Mouse (Mus musculus) left cerebral cortex, postnatal 25 days (tissue): ENCODE measurements around the gene Hinfp. TPM values are rescaled to one million over a fixed set of nuclear protein-coding genes. Genes with fewer than 3 reads are reported as not detected.

Source experiments
- microRNA-seq, 2 experiments: library from miRNA; unstranded; fragments of <30 nt; microRNA quantifications; one replicate each; pipeline ENCODE4 v1.2.0; 2022
- total RNA-seq, 2 experiments: library from RNA; stranded (reverse); gene quantifications; 2 replicates each; pipeline ENCODE4 v1.2.3; 2021

Hinfp gene
- total RNA-seq, 2 experiments from 2014 or later: 28.4 to 28.6 TPM

Small RNA genes lying within 50 kb of the gene (microRNA-seq; reads per million reads assigned to microRNA genes)
- gene Gm44335: 0 reads per million in 2 experiments

Other genes with a start within 250 kb of the Hinfp start
- 100 to 1,000 TPM in 1 of 2 experiments, 10 to 100 TPM in 1; 72.3 to 106 TPM for gene Usp2, start 238.7 kb downstream of the Hinfp start, total RNA-seq
- 1 to 10 TPM in 1 of 2 experiments, under 1 TPM in 1; 0.55 to 1.6 TPM for gene Mfrp, start 203.9 kb downstream of the Hinfp start, total RNA-seq
- gene C1qtnf5, start 198.4 kb downstream of the Hinfp start, total RNA-seq: 10 to 100 TPM; 23.1 to 26.1 TPM
- under 1 TPM; 0.14 to 0.27 TPM for gene Gm49380, start 192.2 kb downstream of the Hinfp start, total RNA-seq
- gene Rnf26, start 192.2 kb downstream of the Hinfp start, total RNA-seq: 10 to 100 TPM; 30.6 to 31.5 TPM
- gene Mcam, start 171.2 kb downstream of the Hinfp start, total RNA-seq: 10 to 100 TPM; 13.2 to 14.8 TPM
- gene Cbl, start 71.6 kb downstream of the Hinfp start, total RNA-seq: 10 to 100 TPM; 53.4 to 54.2 TPM
- gene Ccdc153, start 65.0 kb downstream of the Hinfp start, total RNA-seq: 1 to 10 TPM; 1.3 to 2.0 TPM
- under 1 TPM; 0.53 to 0.73 TPM for gene Pdzd3, start 54.2 kb downstream of the Hinfp start, total RNA-seq
- gene Nlrx1, start 37.1 kb downstream of the Hinfp start, total RNA-seq: 10 to 100 TPM; 11.6 to 14.0 TPM
- 10 to 100 TPM; 60.5 to 61.6 TPM for gene Abcg4, start 17.1 kb downstream of the Hinfp start, total RNA-seq
- 100 to 1,000 TPM; 207 to 225 TPM for gene C2cd2l, start 14.6 kb upstream of the Hinfp start, total RNA-seq
- gene Dpagt1, start 20.3 kb upstream of the Hinfp start, total RNA-seq: 10 to 100 TPM; 12.5 to 13.8 TPM
- gene H2afx, start 29.0 kb upstream of the Hinfp start, total RNA-seq: 10 to 100 TPM; 56.6 to 56.8 TPM
- gene Hmbs, start 38.6 kb upstream of the Hinfp start, total RNA-seq: 10 to 100 TPM; 14.8 to 22.0 TPM
- 10 to 100 TPM; 47.3 to 47.4 TPM for gene Vps11, start 56.0 kb upstream of the Hinfp start, total RNA-seq
- 100 to 1,000 TPM; 142 to 144 TPM for gene Hyou1, start 73.8 kb upstream of the Hinfp start, total RNA-seq
- gene Slc37a4, start 91.2 kb upstream of the Hinfp start, total RNA-seq: 10 to 100 TPM; 27.3 to 29.1 TPM
- gene Rps25, start 101.5 kb upstream of the Hinfp start, total RNA-seq: 100 to 1,000 TPM; 615 to 632 TPM
- gene Trappc4, start 101.9 kb upstream of the Hinfp start, total RNA-seq: 10 to 100 TPM; 67.6 to 68.8 TPM
- gene Ccdc84, start 112.9 kb upstream of the Hinfp start, total RNA-seq: 10 to 100 TPM; 14.6 to 15.8 TPM
- gene Foxr1, start 135.5 kb upstream of the Hinfp start, total RNA-seq: not detected
- gene Upk2, start 149.3 kb upstream of the Hinfp start, total RNA-seq: not detected
- gene Bcl9l, start 177.2 kb upstream of the Hinfp start, total RNA-seq: 10 to 100 TPM; 60.3 to 60.9 TPM